Mouse (Mus musculus): Measurements from ENCODE around the gene Nynrin.

Gene Nynrin

DNA sequence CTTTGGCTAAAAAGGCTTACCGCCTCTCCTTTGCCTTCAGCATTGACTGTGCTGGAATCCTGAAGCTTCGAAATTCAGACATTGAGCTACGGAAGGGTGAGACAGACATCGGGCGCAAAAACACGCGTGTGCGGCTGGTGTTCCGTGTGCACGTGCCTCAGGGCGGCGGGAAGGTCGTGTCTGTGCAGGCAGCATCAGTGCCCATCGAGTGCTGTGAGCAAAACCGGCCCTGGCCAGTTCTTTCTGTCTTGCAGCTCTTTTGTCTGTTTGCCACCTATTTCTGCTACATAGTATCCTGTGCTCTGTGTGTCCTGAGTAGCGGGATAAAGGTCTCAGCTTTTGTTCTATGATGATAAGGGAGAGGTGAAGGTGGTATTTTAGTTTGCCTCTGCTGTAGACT, 24.0 kb upstream of the Nynrin start:
- TF ChIP-seq GATA4 (IDR thresholded peaks at IDR 0.05; ENCODE audit: insufficient replicate concordance, low read length), result no peak

DNA sequence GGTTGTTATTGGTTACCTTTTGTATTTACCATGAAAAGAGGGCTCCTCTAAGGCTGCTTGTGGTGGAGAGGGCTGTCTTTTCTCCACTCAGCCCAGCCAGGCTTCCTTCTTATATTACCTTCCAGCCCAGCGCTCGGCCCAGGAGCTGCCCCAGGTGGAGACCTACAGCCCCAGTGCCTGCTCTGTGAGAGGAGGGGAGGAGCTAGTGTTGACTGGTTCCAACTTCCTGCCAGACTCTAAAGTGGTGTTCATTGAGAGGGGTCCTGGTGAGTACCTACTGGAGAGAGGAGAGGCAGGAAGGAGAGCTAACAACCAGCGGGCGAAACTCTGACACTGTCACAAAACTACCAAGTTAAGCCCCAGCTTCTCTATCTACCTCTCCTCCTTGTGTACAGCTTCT, 23.5 kb upstream of the Nynrin start:
- no peak for TF ChIP-seq GATA4 (IDR thresholded peaks at IDR 0.05; ENCODE audit: insufficient replicate concordance, low read length)

DNA sequence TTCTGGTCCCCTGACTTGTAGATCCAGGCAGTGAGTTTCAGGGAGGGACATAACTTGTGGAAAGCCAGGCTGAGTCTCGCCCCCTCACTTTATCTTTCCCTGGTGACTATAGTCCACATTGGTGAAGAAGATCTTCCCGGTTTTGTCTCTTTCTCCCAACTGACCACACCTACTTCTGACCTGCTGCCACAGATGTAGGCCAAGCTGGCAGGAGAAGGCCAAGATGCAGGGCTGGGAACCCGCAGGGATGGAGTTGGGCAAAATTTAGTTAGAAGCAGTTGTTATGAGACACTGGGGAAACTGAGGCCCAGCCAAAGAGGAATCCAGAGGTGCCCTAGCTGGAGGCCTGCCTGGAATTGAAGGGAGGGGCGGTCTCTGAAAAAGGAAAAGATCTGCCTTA, 20.7 kb upstream of the Nynrin start:
- no peak for TF ChIP-seq GATA4 (IDR thresholded peaks at IDR 0.05; ENCODE audit: insufficient replicate concordance, low read length)

DNA sequence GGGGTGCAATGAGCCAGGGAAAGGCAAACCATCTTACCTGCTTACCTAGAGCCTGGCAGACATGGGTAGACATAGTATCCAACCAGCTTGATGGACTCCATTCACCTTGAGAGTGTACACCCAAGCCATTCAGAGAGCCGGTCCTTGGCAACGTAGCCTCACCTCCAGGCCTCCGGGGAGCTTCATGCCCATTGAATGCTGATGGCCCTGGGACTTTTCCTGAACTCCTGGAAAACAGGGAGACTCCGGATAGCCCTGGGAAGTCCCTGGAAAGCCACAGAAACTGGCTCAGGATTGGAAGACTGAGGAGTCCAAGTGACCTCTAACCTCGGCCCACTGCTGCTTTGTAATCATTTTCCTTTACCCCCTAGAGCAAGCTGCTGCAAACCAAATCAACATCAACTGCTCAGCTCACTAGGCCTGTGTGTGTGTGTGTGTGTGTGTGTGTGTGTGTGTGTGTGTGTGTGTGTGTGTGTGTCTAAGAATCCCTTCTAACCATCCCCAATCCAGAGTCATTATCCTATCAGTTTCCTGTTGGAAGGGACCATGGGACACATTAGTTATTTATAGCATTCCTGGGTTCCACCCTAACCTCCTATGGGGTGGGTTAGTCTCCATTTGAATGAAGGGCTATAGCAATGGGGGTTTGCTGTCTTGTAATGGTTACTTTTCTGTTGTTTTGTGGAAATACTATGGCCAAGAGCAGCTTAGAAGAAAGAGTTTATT, 18.8 kb upstream of the Nynrin start:
- TF ChIP-seq GATA4 (IDR thresholded peaks at IDR 0.05; ENCODE audit: insufficient replicate concordance, low read length), result no peak

DNA sequence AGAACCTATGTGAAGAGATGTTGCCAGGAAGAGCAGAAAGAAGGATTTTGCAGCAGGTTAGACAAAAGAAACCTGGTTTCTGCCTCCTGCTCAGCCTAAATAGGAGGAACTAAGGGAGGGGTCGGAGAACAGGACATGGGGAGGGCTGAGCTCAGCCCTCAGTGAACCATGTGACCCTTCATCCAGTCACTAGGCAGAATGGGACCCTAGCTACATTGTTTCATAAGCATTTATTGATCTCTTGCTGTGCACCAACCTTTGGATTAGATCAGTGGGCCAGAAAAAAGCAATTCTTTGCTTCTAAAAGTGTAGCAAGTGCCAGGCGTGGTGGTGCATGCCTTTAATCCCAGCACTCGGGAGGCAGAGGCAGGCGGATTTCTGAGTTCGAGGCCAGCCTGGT, 15.5 kb upstream of the Nynrin start:
- no peak for TF ChIP-seq GATA4 (IDR thresholded peaks at IDR 0.05; ENCODE audit: insufficient replicate concordance, low read length)

DNA sequence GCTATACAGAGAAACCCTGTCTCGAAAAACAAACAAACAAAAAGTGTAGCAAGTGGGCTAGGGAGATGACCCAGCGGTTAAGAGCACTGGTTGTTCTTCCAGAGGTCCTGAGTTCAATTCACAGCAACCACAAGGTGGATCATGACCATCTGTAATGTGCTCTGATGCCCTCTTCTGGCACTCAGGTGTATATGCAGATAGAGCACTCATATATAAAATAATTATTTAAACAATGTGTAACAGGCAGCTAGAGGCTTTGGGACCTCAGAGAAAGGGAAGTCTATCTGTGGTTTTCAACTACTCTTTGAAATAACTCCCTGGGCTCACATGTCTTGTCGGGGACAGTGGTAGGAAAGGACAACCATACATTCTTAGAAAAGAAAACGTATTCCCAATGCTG, 15.1 kb upstream of the Nynrin start:
- TF ChIP-seq GATA4 (IDR thresholded peaks at IDR 0.05; ENCODE audit: insufficient replicate concordance, low read length), result no peak

DNA sequence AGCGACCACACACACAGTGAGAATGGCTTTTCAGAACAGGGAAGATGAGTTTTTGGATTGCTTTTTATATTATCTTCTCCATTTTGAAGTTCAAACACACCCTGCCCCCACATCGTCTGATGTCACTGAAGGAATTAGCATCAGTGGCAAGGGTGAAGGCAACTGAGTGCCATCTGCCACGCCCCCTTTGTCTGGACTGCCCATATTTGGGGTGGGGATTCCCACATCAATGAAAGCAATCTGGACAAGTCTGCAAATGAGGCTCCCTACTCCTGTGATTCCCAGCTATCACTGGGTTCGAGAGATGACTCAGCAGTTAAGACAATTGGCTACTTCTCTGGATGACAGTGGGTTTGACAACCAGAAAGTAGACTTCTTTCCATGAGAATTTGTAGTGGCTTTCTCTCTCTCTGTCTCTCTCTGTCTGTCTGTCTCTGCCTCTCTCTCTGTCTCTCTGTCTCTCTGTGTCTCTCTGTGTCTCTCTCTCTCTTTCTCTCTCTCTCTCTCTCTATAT, 12.9 kb upstream of the Nynrin start:
- no peak for TF ChIP-seq GATA4 (IDR thresholded peaks at IDR 0.05; ENCODE audit: insufficient replicate concordance, low read length)

DNA sequence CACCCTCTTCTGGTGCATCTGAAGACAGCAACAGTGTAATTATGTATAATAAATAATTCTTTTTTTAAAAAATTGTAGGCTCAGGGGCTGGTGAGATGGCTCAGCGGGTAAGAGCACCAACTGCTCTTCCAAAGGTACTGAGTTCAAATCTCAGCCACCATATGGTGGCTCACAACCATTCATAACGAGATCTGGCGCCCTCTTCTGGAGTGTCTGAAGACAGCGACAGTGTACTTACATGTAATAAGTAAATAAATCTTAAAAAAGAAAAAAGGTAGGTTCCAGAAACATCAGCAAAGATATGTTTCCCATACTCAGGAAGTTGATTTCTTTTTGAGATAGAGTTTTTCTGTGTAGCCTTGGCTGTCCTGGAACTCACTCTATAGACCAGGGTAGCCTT, 11.0 kb upstream of the Nynrin start:
- TF ChIP-seq GATA4 (IDR thresholded peaks at IDR 0.05; ENCODE audit: insufficient replicate concordance, low read length), result no peak

DNA sequence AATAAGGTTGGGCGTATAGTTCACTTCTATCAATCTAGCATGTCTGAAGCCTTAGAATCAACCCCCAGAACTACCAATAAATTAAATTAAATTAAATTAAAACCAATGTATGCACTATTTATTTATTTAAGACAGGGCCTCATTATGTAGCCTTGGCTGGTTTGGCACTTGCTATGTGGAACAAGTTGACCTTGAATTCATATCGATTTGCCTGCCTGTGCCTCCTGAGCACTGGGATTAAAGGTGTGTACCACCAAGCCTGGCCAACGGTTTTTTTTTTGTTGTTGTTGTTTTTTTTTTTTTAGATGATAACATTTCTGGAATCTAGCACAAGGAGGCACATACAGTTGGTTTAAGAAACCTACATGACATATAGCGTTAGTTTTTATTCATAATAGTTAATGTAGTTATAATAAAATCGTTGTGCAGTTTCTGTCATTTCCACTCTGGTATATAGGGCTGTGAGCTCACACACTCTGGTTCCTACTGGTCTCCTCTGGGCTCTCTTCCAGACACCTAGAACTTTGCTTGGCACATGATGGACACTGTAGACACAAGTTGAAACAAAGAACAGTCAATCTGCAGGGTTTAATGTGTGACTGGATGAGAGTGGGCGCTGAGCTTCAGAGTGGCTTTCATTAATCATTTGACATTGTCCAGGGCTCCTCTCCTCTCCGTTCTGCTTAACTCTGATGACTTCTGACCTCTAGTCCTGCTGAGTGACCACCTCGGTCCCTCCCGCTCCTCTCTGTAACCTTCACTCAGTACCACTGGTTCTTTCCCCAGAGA, 8.1 kb upstream of the Nynrin start:
- no peak for TF ChIP-seq GATA4 (IDR thresholded peaks at IDR 0.05; ENCODE audit: insufficient replicate concordance, low read length)

DNA sequence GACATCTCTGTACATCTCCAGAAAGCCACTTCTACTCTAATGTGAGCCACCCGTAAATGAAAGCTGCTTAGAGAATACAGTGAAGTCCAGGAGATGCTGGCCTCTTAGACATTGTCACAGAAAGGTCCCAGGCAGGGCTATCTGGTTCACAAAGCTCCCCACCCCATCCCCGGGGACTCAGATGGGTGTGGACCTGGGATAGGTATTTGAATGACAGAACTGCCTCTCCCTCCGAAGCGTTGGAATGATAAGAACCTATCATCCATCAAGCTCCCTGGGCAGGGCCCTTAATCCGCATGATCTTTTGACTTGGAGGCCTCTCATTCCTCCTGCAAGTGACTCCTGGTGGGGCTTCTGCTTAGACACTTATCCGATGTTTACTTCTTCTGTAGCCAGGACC, 2.9 kb upstream of the Nynrin start:
- no peak for TF ChIP-seq GATA4 (IDR thresholded peaks at IDR 0.05; ENCODE audit: insufficient replicate concordance, low read length)

DNA sequence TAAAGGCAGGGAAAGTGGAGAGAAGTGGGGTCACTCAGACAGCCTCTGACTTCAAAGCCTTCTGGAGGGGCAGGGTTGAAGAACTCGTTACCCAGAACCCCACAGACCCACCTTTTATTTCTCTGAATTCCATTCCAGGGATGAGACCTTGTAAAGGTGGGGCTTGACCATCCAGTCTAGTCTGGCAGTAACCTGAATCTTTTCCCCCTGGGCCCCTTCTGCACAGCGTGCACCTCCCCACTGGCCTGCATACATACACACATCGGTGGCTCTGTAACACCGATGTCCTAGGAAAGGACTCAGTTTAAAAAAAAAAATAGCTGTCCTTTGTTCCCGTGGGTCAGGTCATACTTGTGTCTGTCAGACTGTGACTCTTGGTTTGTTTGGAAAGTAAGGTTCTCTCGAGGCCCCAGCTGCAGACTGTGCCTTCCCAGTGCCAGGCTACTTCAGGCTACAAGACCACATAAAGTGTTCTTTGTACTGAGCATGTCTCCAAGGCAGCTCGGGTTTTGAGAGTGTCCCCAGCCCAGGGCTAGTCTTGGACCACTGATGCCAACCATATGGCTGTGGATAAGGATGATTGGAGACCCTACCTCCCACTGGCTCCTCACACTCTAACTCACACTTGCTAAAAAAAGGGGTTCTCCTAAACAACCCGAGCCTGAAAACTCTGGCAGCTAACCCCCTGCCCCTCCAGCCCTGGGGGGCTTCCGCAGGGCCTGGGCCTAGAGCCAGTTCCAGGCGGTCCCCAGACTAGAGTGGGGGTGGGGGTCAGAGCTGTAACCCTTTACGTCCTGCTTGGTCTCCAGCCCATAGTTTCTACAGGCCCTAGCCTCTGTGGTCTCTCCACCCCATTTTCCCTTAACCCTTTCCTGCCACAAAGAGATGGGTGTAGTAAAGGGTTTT, 911 bp upstream of the Nynrin start:
- TF ChIP-seq GATA4 (IDR thresholded peaks at IDR 0.05; ENCODE audit: insufficient replicate concordance, low read length), result no peak

DNA sequence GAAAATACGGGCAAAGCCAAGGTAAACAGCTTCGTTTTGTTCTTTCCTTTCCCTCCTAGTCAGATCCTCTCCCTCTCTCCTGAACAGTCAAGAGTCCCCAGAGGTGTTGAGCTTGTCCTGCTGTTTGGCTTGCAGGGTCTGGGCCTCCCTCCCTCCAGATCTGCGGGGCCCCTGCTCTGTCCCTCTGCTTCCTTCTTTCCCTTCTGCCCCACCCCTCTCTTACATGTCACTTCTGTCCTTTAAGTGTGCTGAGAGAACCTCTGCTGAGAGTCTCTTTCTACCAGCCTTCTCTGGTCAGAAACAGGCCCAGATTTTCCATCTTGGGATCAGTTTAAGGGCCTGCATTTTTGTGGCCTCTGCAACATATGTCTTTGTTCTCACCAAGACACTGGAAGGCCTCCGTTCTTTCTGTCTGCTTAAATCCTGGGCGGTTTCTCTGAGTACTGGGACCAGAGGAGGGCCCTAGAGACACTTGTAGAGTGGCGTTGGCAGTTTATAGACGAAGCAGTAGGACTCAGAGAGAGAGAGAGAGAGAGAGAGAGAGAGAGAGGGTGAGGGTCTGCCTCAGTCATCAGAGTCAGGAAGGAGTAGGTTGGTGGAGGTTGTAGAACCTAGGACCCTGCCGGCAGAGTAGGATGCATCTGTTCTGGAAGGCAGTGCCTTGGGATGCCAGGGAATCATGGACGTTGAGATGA, 743 bp downstream of the Nynrin start:
- TF ChIP-seq GATA4 (IDR thresholded peaks at IDR 0.05; ENCODE audit: insufficient replicate concordance, low read length), result no peak

DNA sequence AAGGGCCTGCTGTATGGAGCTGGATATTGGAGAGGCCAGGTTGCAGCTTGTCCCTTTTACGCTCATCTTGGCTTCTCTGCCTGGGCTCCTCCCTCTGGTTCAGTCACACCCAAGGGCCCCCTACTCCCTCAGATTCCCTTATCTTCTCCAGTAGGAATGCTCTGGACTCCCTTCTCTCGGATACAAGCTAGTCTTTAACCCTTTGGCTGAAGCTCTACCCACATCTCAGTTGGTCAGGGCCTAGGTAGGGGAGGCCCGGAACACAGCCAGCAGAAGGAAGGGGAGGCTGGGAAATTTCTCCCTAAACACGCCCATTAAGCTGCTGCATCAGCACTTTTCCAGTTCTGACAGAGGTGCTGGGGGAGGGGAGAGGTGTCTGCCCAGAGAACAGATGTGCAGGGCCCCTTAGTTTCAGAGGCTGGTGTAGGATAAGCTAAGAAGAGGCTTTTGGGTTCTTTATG, 1.3 kb downstream of the Nynrin start:
- TF ChIP-seq GATA4 (IDR thresholded peaks at IDR 0.05; ENCODE audit: insufficient replicate concordance, low read length), result no peak

DNA sequence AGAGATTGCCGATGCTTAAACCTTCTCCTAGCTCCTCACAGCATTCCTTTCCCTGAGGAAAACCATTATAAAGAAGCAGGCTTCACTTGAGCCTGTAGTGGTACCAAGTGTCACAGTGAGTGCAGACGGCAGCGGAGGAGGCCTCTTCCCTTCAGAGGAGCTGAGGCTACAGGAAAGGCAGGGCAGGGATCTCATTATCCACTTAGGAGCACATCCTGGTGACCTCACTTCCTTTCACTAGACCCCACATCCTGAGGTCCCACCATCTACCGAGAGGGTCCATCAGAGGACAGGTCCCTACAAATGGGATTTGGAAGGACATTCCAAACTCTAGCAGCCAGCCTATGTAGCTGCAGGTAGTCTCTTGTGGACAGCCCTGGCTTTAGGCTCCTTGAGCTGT, 3.8 kb downstream of the Nynrin start:
- TF ChIP-seq GATA4 (IDR thresholded peaks at IDR 0.05; ENCODE audit: insufficient replicate concordance, low read length), result no peak; the same call in 1 of the 2 replicates

DNA sequence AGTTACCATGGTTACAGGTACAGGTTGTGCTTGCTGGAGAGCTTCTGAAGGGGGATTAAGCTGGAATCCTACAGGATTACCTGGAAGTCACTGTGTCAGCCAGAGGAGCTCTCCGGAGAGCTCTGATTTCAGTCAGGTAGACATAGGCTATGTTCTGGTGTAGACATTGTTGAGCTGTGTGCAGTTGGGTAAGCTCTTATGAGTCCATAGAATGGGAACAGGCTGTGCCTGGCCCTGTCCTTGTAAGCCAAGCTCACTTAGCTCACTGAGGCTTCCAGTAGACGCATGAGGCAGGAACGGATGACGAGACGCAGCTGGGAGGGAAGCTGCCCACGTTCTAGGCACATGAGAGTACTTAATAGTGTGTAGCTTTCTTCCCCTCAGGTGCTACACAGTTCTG, 8.4 kb downstream of the Nynrin start:
- no peak for TF ChIP-seq GATA4 (IDR thresholded peaks at IDR 0.05; ENCODE audit: insufficient replicate concordance, low read length)
